Mouse (Mus musculus) MEL (cell line): Measurements from ENCODE around the gene Smg8. TPM values are rescaled to one million over a fixed set of nuclear protein-coding genes. Genes with fewer than 3 reads are reported as not detected.
A peak's percentile ranks its signal among the peaks of the same experiment; 100 is the strongest.

Experiments used
- DNase-seq: peaks from one replicate; pipeline ENCODE4 v3.0.0; 2011; ENCODE audit warnings: low read depth, low spot score
- H3K27ac ChIP-seq: 2 replicates; pipeline ENCODE4 v1.5.1; 2012; ENCODE audit warnings: low read depth, mild to moderate bottlenecking, control low read depth, low read length, moderate library complexity; ENCODE audit not compliant: control insufficient read depth
- H3K27me3 ChIP-seq, 2 experiments: fragments of 150-350 bp in 1 of 2; sonication (generic) in 1 of 2; 2 replicates each; pipeline ENCODE4 v1.6.1; 2012; ENCODE audit warnings: low read length in 2 of 2, mild to moderate bottlenecking in 2 of 2, improper control_type of control experiment in 1 of 2, moderate library complexity in 1 of 2; ENCODE audit not compliant: insufficient read depth in 2 of 2, control insufficient read depth in 1 of 2
- H3K36me3 ChIP-seq, 2 experiments: 2 replicates each; pipeline ENCODE4 v1.6.1; 2012 to 2014; ENCODE audit warnings: low read length in 2 of 2, improper control_type of control experiment in 1 of 2, inconsistent platforms in 1 of 2, mild to moderate bottlenecking in 1 of 2; ENCODE audit not compliant: insufficient read depth in 2 of 2, control insufficient read depth in 1 of 2
- H3K4me1 ChIP-seq, 2 experiments: fragments of 150-350 bp in 1 of 2; sonication (generic) in 1 of 2; 2 replicates each; pipeline ENCODE4 v1.6.1; 2012; ENCODE audit warnings: low read length in 2 of 2, improper control_type of control experiment in 1 of 2, mild to moderate bottlenecking in 1 of 2; ENCODE audit not compliant: insufficient read depth in 2 of 2, control insufficient read depth in 1 of 2
- H3K4me3 ChIP-seq, 2 experiments: fragments of 150-350 bp in 1 of 2; sonication (generic) in 1 of 2; 2 replicates each; pipeline ENCODE4 v1.5.1; 2012; ENCODE audit warnings: low read depth in 2 of 2, low read length in 2 of 2, mild to moderate bottlenecking in 2 of 2, moderate library complexity in 2 of 2, control low read depth in 1 of 2, improper control_type of control experiment in 1 of 2; ENCODE audit not compliant: control insufficient read depth in 1 of 2, insufficient read depth in 1 of 2
- H3K79me2 ChIP-seq: 2 replicates; pipeline ENCODE4 v1.6.1; 2012; ENCODE audit warnings: mild to moderate bottlenecking, low read length, moderate library complexity; ENCODE audit not compliant: control insufficient read depth, poor library complexity, insufficient read depth
- H3K9ac ChIP-seq: 2 replicates; pipeline ENCODE4 v1.6.1; 2012; ENCODE audit warnings: low read depth, mild to moderate bottlenecking, control low read depth, low read length, moderate library complexity; ENCODE audit not compliant: control insufficient read depth, poor library complexity, severe bottlenecking
- H3K9me3 ChIP-seq: fragments of 150-350 bp; sonication (generic); replicated peaks from 2 replicates; pipeline ENCODE4 v1.6.1; 2012; ENCODE audit warnings: mild to moderate bottlenecking, low read length, improper control_type of control experiment, moderate library complexity; ENCODE audit not compliant: insufficient read depth
- BHLHE40 ChIP-seq: IDR thresholded peaks from 2 replicates; pipeline ENCODE4 v1.6.1; 2012; ENCODE audit warnings: low read depth, mild to moderate bottlenecking, inconsistent platforms, low read length, improper control_type of control experiment, borderline replicate concordance
- CHD2 ChIP-seq: IDR thresholded peaks from 2 replicates; pipeline ENCODE4 v1.6.1; 2011; ENCODE audit warnings: low read length, improper control_type of control experiment
- ELF1 ChIP-seq: IDR thresholded peaks from 2 replicates; pipeline ENCODE4 v1.6.1; 2014; ENCODE audit warnings: low read depth, mild to moderate bottlenecking, inconsistent platforms, low read length, improper control_type of control experiment, moderate library complexity
- GATA1 ChIP-seq: IDR thresholded peaks from 2 replicates; pipeline ENCODE4 v1.6.1; 2011; ENCODE audit warnings: low read depth, low read length, improper control_type of control experiment
- MAFK ChIP-seq: IDR thresholded peaks from 2 replicates; pipeline ENCODE4 v1.6.1; 2011; ENCODE audit warnings: low read depth, mild to moderate bottlenecking, low read length, improper control_type of control experiment, borderline replicate concordance
- MXI1 ChIP-seq: IDR thresholded peaks from 2 replicates; pipeline ENCODE4 v1.6.1; 2011; ENCODE audit warnings: mild to moderate bottlenecking, low read depth, low read length, improper control_type of control experiment
- POLR2AphosphoS2 ChIP-seq: IDR thresholded peaks from 2 replicates; pipeline ENCODE4 v1.6.1; 2011; ENCODE audit warnings: low read length, improper control_type of control experiment
- RAD21 ChIP-seq: IDR thresholded peaks from 2 replicates; pipeline ENCODE4 v1.6.1; 2011; ENCODE audit warnings: mild to moderate bottlenecking, low read depth, low read length, improper control_type of control experiment
- TBP ChIP-seq: IDR thresholded peaks from 2 replicates; pipeline ENCODE4 v1.8.0; 2011; ENCODE audit warnings: low read depth, low read length, improper control_type of control experiment
- UBTF ChIP-seq: IDR thresholded peaks from 2 replicates; pipeline ENCODE4 v1.6.1; 2012; ENCODE audit warnings: low read depth, mild to moderate bottlenecking, inconsistent platforms, low read length, improper control_type of control experiment, moderate library complexity, borderline replicate concordance; ENCODE audit not compliant: insufficient read depth
- ZMIZ1 ChIP-seq: IDR thresholded peaks from 2 replicates; pipeline ENCODE4 v1.6.1; 2012; ENCODE audit warnings: low read depth, mild to moderate bottlenecking, inconsistent platforms, low read length, improper control_type of control experiment, moderate library complexity
- ZNF384 ChIP-seq: IDR thresholded peaks from 2 replicates; pipeline ENCODE4 v1.6.1; 2012; ENCODE audit warnings: low read depth, mild to moderate bottlenecking, inconsistent platforms, low read length, improper control_type of control experiment
- polyA plus RNA-seq, 2 experiments: library from polyadenylated mRNA; stranded (reverse) in 1 of 2; unstranded in 1 of 2; fragments of >175 nt in 1 of 2; fragments of >200 nt in 1 of 2; gene quantifications; 2 replicates each; pipeline versions ENCODE4 v1.2.1 to v1.2.4; 2012; ENCODE audit warnings: low replicate concordance in 2 of 2, low read depth in 1 of 2; ENCODE audit not compliant: insufficient read length in 2 of 2, insufficient read depth in 1 of 2, missing spikeins in 1 of 2
- total RNA-seq: library from RNA; depleted of rRNA; stranded (reverse); fragments of 300-350 nt; gene quantifications from 2 replicates; pipeline ENCODE4 v1.2.3, GENCODE M21; 2012

The Smg8 gene
- total and polyA plus RNA-seq, 3 experiments = 28.1 to 120 (median 33.9) TPM

GRCm38 (mm10) chr11:87126281-87126823 is 39.8 kb upstream of the Smg8 start:
- Histone ChIP-seq H3K27ac (peak overlapping the region; percentile 72), H3K9ac (peak overlapping the region; percentile 78), H3K36me3 (peaks cover 15 to 21% of the 10 kb centered on the region in 2 experiments), H3K9me3 (no peaks in the 10 kb centered on the region), H3K27me3 (no peaks in the 10 kb centered on the region), H3K4me1 (peaks cover 4 to 5% of the 10 kb centered on the region in 2 experiments), H3K4me3 (peak overlapping the region; percentile 64 to 66), H3K79me2 (peaks cover 20% of the 10 kb centered on the region)
- TF ChIP-seq CHD2 = no peak
- no peak for TF ChIP-seq MAFK
- TF ChIP-seq ZNF384 = peak; percentile 93
- TF ChIP-seq TBP = no peak
- no peak for DNase-seq

- H3K27ac ChIP-seq = no peak overlapping the region
- no peak overlapping the region for H3K9ac ChIP-seq
- TF ChIP-seq POLR2AphosphoS2 (peak; percentile 27; the same call in 1 of the 2 replicates), BHLHE40 (no peak), MXI1 (0 out of 2 replicates have a peak, but pooled peaks have one; percentile 25), RAD21 (no peak), UBTF (no peak), MAFK (no peak)
- H3K36me3 ChIP-seq = peaks cover 20 to 24% of the 10 kb centered on the region in 2 experiments
- H3K4me1 ChIP-seq = peaks cover 4 to 9% of the 10 kb centered on the region in 2 experiments
- no peaks in the 10 kb centered on the region for H3K9me3 ChIP-seq
- H3K27me3 ChIP-seq = no peaks in the 10 kb centered on the region
- no peak for DNase-seq
- peaks cover 20% of the 10 kb centered on the region for H3K79me2 ChIP-seq
- no peak overlapping the region for H3K4me3 ChIP-seq
Observed at GRCm38 (mm10) chr11:87125562-87125961, 39.0 kb upstream of the Smg8 start.

- no peak overlapping the region for H3K4me3 ChIP-seq
- H3K27me3 ChIP-seq = no peaks in the 10 kb centered on the region
- H3K27ac ChIP-seq = no peak overlapping the region
- no peaks in the 10 kb centered on the region; the same call in 1 of the 2 replicates for H3K79me2 ChIP-seq
- DNase-seq = peak; percentile 50
- no peak overlapping the region for H3K9ac ChIP-seq
- peaks cover 21 to 48% of the 10 kb centered on the region in 2 experiments for H3K36me3 ChIP-seq
- peaks cover 6% of the 10 kb centered on the region in 2 experiments; a peak in 1 of 4 replicates for H3K4me1 ChIP-seq
- no peak for TF ChIP-seq ELF1
- no peak for TF ChIP-seq GATA1
- TF ChIP-seq ZMIZ1 = no peak
- no peak for TF ChIP-seq MXI1
- no peaks in the 10 kb centered on the region for H3K9me3 ChIP-seq
Observed at GRCm38 (mm10) chr11:87121864-87122263, 35.3 kb upstream of the Smg8 start.
